Mouse (Mus musculus): ENCODE measurements at regions not wholly inside any gene's neighbourhood (a gene's known extent, or its start where the extent isn't known, plus 50 kb on each side); places are given as distances from the start of the nearest gene placed in this dataset.

DNA sequence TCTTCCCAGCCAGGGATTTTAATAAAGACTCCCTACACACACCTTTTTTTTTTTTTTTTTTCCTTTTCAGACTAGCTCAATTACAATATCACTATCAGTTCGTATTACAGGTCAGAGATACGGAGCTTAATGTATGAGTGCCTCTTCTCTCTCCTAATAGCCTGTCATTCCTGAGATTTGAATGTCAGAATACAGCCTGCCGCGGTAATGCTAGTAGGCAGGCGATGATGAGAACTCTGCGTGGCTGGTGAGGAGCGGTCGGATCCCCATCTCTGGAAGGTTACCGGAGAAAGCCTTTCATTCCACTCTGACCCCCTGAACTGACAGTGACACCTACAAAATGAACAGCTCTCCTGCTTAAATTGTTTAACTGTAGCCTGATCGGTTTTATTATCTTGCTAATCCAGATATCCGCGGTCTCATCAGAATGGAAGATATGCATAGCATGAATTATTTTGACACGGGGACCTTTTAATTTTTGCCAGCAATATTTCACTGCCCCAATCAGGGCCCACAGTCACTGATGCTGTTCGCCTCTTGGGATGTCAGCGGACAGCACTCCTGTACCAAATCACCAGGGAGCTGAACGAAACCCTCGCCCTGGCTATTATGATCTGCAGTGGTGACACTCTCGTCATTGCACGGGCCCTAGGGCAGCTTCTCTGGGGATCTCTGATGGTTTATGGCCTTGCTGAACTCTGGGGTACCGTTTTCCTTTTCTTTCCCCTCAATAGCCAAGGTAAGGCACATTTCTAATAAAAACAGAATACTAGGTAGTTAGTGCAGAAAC is 690.9 kb downstream of the 1700064H15Rik start:
- DNase-seq: no peak

DNA sequence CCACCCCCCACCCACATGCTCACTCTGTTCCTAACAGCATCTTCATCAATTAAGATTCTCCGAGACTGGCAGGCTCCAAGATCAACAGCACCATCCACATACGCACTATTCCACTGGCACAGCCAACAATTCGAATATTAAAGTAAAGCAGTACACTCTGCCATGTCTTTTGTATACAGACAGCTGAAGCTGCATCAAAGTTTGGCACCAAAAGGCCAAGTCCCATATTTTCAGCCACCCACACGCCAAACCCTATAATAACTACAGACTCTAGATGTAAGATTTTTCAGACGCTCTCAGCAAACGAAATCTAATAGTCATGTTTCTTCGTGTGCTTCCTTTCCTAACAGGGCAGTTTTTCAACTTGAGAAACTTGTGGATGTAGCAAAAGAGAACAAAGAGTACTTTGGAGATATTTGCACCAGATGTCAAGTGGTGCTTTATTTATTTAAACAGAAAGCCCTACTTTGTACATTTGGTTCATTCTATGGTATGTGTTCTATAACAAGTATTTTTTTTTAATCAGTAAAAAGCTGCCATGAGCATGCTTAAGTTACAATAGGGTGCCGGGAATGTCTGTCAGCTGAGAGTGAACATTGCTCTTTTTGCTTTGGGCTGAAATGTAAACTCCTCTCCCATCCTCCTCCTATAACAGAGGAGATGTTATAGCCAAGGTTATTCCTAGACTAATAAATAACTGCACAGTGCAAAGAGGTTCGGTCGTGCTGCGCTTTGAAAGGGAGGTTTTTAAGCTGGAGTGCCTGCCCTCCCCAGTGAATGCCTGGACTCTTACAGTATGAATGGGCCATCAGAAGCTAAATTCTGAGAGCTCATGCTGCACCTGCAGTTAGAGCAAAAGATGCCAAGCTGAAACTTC is 686.9 kb downstream of the 1700064H15Rik start:
- no peak for DNase-seq

DNA sequence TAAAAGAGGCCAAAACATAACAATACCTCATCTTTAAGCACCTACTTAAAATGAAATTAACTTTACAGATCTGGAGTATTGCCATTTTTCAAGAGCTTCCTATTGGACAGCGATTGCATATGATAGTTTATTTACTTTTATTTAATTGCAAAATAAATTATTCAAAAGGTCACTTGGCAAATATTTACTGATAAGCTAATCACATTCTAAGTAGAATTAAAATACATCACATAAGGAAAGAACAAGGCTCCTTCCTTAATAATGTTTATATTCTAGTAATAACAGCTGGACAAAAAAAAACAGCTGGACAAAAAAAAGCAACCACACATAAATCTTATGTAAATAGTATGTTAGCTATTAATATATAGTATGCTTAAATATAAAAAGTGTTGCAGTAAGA is 668.1 kb downstream of the 1700064H15Rik start:
- no peak for DNase-seq

DNA sequence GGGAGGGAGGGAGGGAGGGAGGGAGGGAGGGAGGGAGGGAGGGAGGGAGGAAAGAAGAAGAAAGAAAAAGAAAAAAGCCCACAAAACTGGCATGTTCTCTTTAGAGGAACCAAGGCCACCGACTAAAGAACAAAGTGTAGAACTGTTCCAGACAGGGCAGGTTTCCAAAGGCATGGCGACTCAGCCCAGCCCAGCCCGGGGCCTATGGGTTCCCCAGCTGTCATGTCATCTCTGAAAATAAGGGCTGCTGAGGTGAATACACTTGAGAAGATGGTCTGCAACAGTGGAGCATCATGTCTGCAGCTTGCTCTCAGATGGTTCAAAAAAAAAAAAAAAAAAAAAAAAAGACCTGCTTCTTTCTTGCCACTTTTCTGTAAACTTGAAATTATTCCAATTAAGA is 639.8 kb downstream of the 1700064H15Rik start:
- peak; percentile 13 to 14 for DNase-seq

DNA sequence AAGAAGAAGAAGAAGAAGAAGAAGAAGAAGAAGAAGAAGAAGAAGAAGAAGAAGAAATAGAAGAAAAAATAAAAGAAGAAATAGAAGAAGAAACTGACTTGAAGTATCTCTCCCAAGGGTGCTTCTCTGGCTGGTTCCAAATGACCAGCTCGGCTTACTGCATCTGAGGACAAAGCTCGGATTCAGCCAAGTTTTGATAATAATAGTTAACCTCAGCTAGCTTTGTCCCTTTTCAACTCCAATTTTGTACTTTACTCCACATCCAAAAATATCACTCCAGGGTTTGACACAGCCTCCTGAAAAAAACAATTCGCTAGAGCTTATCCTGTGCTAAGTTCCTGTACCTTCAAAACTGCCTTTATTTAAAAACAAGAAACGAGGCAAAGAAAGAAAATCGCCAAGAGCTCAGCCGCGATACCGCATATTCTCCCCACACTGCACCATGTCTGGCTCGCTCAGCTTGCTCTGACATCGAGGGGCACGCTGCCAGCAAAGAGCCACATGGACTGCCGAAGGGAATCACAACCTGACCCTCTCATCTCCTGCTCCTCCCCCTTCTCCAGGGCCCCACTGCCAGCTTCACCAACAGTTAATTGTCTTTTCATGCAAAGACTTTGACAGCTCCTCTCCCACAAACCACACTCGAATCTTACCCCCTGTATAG is 638.8 kb downstream of the 1700064H15Rik start:
- DNase-seq: peak; percentile 80 to 83

DNA sequence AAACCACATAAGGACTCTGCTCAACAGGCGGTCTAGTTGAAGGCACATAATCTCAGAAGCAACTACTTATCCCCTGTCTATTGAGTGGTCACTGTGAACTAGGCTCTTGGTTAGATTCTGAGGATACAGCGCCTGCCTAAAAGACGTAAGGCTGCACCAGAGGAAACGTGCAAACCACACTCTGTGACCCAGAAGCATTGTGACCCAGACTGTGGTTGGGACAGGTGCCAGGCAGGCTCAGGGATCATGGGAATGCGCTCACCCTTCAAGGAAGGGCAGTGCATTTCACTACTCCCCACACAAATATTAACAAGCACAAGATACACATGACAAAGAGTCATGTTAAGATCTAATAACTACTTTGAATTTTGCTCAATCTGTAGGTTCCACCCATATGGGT is 628.3 kb downstream of the 1700064H15Rik start:
- no peak for DNase-seq

DNA sequence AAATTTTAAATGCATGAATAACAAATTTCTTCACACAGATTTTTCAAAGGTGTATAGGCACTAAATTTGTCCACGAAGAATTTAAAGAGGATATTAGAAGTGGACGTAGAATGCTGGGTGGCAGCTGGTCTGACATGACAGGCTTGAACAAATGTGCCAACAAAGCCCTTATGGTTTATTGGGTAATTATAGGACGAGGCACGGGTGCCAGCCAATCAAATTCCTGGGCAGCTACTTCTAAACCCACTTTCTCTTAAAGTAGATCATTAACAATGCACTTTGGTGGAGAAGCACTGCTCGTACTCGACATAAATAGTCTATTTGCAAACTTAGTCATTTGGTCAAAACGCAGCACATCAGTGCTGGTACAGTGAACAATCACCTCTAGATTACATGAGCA is 626.4 kb downstream of the 1700064H15Rik start:
- no peak for DNase-seq

DNA sequence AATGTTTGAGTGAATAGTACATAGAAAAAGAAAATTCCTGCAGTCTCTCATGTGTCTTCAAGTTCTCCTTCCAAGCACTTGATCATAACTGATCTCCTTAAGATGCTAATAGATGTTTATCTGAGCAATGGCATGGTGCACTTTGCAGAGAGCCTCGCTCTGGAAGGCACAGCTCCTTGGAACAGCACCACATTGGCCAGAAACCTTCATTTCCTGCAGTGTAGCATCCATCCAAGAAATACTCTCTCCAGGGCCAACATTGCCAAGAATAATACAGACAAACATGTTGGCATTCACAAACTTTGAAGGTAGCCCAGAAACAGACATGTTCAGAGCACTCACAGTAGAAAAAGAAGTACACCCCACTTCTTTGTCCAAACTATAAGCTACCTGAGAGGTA is 623.7 kb downstream of the 1700064H15Rik start:
- no peak for DNase-seq

DNA sequence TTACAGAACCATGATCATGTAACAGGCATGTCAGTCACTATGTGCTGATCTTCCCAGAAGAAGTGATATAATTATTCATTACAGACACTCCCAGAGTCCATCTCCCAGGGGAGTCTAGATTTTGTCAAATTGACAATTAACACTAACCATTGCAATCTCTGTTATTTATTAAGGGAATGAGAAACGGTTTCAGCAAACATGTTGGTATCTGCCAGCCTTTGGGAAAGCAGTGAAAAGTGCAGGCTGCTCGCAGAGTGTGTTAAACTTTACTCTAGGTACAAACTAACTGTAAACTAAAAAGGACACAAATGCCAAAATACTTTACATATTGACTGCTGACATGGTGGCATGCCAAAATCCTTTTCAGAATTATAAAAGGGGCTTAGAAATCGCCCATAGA is 583.9 kb downstream of the 1700064H15Rik start:
- no peak for DNase-seq

DNA sequence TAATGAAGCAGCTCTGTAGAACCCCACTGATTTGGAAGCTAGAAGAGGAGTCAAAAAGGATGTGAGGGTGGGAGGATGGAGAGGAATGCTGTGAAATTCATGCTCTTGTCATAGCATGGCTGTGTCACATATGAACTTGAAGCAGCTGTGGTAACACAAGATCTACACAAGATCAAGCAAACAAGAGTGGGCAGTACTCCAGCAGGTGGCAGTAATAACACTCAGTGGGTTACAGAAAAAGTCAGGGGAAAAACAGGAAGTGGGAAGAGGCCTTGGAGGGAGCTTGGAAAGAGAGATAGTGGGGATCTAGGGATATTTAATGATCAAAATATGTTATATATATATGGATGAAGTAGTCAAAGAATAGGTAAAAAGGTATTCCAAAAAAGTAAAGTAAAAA is 582.5 kb downstream of the 1700064H15Rik start:
- DNase-seq: no peak

DNA sequence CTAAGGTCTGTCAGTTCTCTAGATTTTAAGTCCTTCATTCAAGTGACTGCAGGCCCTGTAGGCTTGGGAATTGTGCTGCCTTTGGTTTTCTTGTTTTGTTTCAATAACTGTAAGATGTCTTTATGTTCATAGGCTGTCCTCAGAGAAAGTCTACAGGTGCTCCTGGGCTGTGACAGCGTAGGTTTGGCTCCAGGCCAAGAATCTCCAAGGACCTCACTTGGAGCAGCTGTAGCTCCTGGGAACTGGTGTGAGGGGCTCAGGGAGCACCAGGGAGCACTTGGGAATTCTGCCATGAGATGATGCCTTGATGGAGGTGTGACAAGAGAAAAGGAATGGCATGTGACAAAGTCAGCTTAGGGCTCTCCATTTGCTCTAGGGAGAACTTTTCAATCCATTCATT is 581.9 kb downstream of the 1700064H15Rik start:
- no peak for DNase-seq

DNA sequence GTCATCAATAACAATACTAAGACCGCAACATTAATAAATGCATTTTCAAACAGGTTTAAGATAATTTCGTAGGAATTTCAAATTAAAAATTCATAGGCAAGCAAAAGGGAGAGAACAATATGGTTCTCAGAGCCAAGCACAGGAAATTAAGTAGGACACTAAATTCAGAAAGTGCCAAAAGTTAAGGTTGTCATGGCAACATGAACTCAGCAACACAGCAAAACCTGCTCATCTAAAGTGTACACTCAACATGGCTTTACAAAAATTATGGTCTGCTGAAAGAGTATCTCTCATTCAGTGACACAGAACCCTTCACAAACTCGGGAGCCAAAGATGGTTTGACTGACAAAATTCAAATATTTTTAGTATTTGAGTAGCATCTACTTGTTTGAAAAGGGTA is 572.5 kb downstream of the 1700064H15Rik start:
- no peak for DNase-seq

DNA sequence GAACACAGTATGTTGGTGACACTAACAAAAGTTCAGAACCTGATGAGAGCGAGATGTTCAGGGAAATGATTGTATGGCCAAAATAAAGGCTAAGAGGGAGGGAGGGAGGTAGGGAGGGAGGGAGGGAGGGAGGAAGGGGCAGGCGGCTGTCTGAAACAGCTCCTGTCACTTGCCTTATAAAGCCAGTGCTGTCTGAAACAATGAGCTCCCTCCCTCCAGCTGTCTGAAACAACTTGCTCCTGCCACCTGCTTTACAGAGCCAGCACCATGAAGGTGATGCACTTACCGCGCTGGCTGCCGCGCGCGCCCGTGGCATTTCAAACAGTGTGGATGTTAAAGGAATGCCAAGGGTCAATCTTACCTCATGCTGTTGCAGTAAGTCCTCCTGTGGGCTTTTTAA is 571.9 kb downstream of the 1700064H15Rik start:
- DNase-seq: no peak

DNA sequence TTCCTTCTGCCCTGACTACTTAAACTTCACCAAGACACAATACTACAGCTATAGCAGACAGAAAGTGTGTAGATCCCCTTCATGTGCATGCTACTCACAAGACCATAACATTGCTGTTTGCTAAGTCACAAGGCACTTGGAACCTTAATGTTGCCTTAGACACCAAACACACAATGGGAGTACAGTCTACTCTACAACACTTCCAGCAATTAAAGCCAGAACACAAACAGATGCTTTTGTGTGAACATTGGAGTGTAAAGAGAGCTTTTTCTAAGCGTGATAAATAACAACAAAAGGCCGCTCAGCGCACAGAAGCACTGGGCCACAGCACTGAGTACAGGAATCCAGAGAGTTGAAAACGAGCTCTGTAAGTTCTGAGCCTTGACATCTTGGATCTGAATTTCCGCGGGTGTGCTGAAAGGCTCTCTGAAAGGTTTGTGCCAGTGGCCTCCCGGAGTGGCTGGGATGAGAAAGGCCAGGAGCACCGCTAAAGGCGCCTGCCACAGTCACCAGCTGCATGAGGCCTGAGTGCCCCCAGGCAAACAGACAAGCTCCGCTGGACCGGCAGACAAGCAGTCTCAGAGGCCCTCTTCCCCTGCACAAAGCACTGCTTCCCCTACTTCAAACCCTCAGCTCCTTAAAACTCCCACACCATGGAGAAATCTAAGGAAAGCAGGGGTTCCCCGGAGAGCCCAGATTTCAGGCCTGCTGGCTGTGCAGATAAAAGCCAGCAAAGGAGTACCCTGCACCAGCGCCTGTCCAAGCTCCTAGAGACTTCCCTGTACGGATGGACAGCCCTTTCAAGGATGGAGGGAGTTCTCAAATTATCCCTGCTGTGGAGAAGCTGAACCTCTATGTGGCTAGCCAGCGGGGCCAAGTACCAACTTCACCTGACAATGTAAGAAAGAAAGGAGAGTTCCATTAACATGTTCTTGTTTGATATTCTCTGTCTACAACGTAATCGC is 568.3 kb downstream of the 1700064H15Rik start:
- DNase-seq: no peak

DNA sequence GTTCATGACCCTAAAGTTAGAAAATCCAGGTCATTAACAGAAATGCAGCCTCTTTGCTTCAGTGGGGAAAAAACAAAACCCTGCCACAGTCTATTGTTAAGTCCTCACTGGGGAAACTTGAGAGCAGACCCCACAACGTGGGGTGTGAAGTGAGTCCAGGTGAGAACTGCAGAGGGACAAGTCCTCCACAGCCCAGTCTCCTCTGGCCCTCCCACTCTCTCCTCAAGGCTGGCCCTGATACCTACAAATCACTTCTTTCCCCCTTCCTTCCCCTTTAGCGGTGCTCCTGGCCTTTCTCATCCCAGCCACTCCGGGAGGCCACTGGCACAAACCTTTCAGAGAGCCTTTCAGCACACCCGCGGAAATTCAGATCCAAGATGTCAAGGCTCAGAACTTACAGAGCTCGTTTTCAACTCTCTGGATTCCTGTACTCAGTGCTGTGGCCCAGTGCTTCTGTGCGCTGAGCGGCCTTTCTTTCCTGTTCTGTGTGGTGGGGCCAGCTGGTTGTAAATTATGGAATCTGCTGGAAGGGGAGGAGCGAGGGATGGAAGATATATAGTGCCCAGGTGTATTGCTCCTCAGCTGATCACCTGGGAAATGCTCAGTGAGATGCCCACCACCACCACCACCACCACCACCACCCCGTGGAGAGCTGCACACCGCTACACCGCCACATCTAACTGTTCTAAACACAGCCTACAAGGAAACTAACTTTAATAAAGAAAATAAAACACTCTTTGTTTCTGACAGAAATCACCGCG is 566.8 kb downstream of the 1700064H15Rik start:
- no peak for DNase-seq

DNA sequence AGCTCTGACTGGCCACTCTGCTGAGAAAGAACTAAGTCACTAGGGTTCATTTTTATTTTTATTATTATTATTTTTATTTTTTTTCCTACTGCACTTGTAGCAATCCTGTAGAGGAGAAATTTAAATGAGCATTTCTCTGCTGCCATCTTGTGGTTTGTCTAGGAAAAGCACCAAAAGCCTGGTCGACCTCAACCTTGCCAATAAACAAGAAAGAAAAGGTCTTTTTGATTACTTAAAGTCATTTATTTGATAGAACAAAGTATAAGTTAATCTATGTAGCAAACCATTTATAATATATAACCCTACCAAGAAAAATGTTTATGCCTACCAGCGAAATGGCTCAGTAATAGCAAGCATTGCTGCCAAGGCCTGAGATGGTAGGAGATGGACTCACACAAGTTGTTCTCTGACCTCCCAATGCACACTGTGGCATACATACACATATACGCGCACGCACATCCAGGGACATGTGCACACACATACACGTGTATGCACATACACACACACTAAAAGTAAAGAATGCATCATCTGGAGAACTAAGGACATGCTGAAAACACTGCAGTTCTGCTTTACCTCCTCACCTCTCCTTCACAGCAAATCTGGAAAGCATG is 566.1 kb downstream of the 1700064H15Rik start:
- DNase-seq: peak; percentile 37 to 66

DNA sequence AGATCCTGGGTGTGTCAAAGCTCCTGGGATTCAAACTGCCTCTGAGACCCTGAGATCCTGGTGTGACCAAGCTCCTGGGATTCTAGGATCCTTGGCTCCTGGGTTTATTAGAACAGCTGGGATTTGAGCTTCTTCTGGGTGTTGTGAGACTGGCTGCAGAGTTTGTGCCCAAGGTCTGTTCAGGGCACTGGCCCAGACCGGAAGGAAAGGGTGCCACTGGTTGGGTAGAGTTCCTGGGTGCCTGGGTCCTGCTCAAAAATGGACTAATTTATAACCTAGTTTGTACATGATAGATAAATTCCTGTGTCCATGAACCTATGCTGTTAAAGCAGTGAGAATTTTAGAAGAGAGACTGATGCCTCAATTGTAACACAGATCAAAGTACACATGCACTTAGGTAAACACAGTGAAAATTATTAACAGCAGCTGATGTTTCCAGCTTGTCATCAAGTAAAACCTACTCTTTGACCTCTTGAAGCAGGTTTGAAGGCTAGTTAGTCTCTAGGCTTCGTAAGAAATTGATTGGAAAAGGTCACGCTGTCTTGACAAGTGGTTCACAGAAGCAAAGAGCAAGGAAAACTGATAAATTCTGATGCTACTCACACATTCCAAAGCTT is 561.2 kb downstream of the 1700064H15Rik start:
- DNase-seq: no peak

Data from cerebellum, adult 18-20 months (tissue).